Mouse (Mus musculus): Measurements from ENCODE around the gene Lsg1.

The Lsg1 gene

GRCm38 (mm10) chr16:30520361-30520823, 67.0 kb downstream of the Lsg1 start:
- peak; percentile 73 for DNase-seq (ENCODE audit: low spot score in 2 of 2)

- no peak for DNase-seq (ENCODE audit: low spot score in 2 of 2)
Observed at GRCm38 (mm10) chr16:30518635-30519034, 68.8 kb downstream of the Lsg1 start.

DNA sequence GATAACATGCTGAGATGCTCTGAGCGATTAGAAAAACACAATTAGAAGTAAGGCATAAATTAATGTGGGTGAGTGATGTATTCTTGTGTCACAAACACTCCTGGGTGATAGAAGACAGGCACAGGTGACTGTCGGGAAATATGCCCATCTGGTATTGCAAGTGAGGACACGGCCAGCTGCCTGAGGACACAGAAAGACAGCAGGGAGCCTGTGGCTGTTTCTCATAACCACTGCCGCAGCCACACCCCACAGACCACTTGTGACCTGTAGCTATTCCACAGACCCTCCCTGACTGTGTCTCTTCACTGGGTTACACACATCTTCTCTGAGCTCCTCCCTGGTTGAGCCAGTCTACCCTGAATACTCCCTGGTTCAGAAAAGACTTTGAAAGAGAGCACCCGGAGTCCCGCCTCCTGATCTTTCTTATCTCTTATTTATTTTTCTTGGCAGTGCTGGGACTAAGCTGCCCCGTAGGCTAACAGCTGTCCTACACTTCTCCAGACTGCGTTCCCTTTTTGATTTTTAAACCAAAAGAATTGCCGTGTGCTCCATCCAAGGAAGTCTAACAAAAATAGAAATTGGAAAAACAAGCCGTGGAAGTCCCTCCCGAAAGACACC, 69.6 kb downstream of the Lsg1 start:
- no peak for DNase-seq (ENCODE audit: low spot score in 2 of 2)

- DNase-seq (ENCODE audit: low spot score in 2 of 2): no peak
Observed at GRCm38 (mm10) chr16:30516993-30517392, 70.4 kb downstream of the Lsg1 start.

DNA sequence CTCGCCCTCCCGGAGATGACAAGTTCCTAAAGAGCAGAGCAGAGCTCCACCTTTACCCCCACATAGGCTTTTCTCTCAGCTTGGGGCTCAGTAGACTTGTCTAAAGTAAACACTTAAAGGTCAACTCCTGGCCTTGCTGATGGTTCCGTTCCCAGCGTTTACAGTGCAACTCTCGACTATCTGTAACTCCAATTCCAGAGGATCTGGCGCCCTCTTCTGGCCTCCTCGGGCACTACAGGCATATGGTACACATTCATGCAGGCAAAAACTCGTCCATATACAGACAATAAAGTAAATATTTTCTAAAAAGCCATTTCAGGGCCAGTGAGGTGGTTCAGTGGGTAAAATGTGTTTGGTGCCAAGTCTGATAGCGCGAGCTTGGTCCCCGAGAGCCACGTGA, 72.0 kb downstream of the Lsg1 start:
- no peak for DNase-seq (ENCODE audit: low spot score in 2 of 2)

GRCm38 (mm10) chr16:30513050-30514024, 74.1 kb downstream of the Lsg1 start:
- no peak for DNase-seq (ENCODE audit: low spot score in 2 of 2)

DNA sequence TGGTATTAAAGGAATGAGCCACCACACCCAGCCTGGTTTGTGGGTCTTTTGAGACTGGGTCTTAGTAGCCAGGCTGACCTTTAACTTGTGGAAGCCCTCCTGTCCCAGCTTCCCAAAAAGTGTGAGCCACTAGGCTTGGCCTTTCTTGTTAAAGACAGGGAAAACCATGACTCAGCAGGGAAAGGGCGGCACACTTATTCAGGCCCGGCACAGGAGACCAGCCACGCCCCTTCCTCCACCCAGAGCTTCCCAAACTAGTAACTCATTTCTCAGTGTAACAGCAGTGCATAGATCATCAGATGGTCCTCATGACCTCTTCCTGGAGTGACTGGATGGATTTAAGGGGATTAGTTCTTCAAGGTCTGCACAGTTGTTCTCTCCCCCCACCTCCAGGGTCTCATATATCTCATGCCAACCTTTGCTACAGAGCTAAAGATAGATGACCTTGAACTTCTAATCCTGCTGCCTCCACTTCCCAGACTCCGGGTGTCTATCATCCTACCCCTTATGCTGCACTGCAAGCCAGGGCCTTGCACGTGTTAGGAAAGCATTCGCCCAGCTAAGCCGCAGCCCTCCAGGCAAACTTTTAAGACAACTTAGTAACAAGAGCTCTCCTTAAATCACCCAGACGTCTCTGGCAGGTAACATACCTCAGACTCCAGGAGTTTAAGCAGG, 74.9 kb downstream of the Lsg1 start:
- DNase-seq (ENCODE audit: low spot score in 2 of 2): no peak

DNA sequence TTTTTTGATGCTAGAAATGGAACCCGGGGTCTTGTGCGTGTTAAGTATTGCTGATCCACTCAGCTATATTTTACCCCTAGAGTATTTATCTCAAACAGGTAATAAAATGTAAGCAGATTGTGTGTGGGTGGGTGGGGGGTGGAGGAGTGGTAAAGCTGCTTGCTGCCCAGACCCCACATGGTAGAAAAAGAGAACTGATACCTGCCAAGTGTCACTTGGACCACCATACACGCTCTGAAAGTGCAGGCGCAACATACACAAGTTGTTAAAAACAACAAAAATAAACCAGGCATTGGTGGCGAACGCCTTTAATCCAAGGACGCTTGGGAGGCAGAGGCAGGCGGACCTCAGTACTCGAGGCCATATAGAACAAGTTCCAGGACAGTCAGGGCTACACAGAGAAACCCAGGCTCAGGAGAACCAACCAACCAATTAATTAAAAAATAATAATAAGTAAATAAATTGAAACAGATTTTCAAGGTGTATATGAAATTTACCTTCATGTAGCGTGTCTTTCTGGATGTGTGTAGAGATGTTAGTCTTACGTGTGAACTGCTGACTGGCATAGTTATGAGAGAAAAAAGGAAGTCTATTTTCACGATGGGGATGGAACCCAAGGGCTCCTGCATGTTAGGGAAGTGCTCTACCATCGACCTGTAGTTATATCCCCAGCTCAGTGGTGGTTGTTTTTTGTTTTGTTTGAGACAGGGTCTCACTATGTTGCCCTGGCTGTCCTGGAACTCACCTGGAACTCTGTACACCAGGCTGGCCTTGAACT, 75.6 kb downstream of the Lsg1 start:
- no peak for DNase-seq (ENCODE audit: low spot score in 2 of 2)

DNA sequence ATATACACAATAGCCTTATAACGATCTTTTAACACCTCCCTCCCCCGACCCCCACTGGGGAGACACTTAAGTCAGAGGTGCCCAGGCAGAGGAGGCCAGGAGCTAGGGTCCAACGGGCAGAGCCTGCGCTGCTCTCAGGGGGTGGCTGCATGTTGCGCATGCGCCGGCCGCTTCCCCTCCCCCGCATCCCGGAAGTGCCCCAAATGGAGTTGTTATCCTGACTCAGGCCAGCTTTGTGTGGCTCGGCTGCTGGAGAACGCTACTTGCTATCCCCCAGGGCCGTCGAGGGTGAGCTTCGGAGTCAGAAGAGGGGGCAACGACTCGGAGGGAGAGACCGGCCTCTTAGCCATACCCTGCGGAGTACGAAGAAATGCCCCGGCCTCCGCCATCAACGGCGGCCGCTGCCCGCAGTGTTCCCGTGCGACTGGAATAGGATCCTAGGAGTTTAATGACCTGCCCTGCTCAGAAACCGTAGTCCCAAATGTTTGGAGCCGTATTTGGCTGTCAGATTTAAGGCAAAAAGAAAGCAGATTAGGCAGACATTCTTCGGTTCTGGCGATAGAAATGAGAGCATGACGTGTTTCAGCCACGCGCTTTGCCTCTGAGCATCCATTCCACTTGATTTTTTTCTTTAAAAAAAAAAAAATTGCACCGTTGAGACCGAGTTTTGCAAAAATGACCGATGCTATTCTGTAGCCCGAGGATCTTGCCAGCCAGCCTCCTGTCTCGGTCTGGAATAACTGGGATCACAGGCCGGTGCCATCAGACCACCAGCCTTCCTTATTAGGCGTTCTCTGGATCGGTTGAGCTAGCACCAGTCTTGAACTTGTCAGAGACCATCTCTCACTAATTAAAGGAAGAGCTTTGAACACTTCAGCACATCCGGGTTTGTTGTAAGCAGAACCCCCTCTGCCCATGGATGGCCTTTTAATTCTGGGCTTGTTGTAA, 76.6 kb downstream of the Lsg1 start:
- DNase-seq (ENCODE audit: low spot score in 2 of 2): peak; percentile 73 to 82
